Mouse (Mus musculus) spleen, embryonic (tissue): ENCODE data around the gene Mogat2.

ENCODE experiments used
- CTCF ChIA-PET: fragments of 350-600 bp; sonication (Branson Sonifier 250); formaldehyde crosslinking; loops from one replicate; lab custom pipeline; 2022; lab: Charles Lee

The Mogat2 gene

GRCm38 (mm10) chr7:99238417-99238816, at the start of gene Mogat2:
TSS of gene Mogat2 (minus strand) at chr7:99238619.
- CTCF ChIA-PET, result no interaction called here

- CTCF ChIA-PET, result no interaction called here
Measured at GRCm38 (mm10) chr7:99287287-99287686, 48.9 kb upstream of the Mogat2 start.

DNA sequence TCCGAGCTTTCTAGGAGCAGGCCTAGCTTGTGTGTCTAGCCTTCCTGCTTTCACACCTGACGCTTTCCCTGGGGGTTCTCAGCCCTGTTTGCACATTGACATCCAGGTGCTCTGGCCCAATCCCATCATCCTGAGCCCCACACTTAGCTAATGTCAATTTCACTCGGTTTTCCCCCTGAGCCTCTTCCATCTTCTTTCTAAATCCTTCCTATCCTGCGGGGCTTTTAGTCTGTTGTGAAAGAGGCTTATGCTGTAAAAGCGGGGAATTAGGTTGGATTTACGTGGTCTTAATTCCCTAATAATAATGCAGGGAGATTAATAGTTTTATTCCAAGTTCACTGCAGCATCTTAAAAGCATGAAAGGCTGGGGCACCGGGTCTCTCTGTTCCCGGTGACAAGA, 41.2 kb upstream of the Mogat2 start:
- CTCF ChIA-PET, result no interaction called here

GRCm38 (mm10) chr7:99278309-99278708, 39.9 kb upstream of the Mogat2 start:
- CTCF ChIA-PET, result no interaction called here

GRCm38 (mm10) chr7:99276679-99277078, 38.3 kb upstream of the Mogat2 start:
- CTCF ChIA-PET, result interaction anchor here (0.6 kb wide), 1 partner anchor 145 kb away, joined by 4 read pairs; no protein-coding TSS in a partner anchor

- CTCF ChIA-PET, result no interaction called here
Measured at GRCm38 (mm10) chr7:99275131-99275530, 36.7 kb upstream of the Mogat2 start.

GRCm38 (mm10) chr7:99271630-99272029, 33.2 kb upstream of the Mogat2 start:
- CTCF ChIA-PET, result no interaction called here

DNA sequence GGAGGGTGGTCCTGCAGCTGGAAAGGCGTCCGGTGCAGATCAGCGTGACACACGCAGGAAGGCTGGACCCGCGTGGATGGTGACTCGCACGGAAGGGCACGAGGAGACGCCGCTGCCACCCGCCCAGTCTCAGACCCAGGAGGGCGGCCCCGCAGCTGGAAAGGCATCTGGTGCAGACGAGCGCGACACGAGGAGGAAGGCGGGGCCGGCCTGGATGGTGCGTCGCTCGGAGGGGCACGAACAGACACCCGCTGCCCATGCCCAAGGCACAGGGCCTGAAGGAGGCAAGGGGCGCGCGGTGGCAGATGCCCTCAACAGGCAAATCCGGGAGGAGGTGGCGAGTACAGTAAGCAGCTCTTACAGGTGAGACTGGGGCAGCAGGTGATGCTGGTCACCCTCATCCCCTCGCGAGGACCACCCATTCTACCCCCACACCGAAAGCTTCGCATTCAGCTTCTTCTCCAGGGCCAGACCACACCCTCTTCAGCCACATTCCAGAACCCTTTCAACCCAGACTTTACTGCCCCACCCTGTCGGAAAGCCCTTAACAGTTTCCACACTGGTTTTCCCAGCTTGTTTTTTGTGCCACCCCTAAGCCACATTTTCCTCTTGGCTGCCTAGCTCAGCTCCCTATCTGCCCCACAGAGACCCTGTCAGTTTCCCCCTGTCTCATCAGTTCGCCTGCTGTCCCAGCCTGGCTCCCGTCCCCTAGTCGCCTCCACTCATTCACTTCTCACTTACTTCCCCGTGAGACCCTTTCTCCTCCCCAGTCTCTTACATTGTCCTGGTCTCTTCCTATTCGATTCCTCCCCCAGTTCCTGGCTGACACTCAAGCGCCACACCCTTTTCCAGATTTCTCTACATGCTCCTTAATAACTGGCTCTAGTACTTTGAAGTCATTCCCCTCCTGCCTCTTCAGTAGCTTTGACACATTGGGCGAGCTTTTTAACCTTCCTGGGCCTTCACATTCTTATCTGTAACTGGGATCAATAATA, 30.8 kb upstream of the Mogat2 start:
- CTCF ChIA-PET, result no interaction called here

DNA sequence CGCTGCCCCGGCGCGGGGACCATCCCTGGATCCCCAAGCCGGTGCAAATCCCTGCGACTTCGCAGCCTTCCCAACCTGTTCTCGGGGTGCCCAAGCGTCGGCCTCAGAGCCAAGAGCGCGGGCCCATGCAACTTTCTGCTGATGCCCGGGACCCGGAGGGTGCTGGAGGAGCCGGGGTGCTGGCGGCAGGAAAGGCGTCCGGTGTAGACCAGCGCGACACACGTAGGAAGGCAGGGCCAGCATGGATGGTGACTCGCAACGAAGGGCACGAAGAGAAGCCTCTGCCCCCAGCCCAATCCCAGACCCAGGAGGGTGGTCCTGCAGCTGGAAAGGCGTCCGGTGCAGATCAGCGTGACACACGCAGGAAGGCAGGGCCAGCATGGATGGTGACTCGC, 30.1 kb upstream of the Mogat2 start:
- CTCF ChIA-PET, result no interaction called here

- CTCF ChIA-PET, result no interaction called here
Measured at GRCm38 (mm10) chr7:99267897-99268505, 29.6 kb upstream of the Mogat2 start.

DNA sequence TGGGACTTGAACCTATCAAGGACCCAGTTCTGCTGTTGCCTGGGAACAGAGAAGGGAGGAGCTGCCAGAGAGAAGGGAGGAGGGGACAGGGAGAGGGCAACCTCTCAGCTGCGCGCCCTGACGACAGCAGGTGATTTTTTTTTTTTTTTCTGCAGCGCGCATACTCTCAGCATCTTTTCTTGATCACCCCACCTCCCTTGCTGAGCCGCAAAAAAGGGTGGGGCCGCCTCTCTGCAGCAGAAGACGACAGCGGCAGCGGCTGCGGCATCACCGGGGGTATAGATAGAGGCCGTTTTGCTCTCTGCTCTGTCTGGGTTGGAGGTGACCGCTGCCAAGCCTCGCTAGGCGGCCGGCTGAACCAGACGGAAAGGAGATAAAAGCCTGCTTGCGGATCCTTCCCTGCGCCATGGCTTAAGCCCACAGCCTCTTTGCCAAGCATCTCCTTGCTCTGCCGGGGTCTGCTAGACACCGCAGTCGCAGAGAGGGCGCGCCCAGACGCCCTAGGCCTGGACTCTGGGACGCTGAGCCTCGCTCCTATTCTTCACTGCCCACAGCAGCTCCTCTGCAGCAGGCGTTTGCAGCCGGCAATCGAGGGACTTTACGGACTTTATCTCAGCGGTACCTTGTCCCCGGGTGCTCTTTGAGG, 29.0 kb upstream of the Mogat2 start, which contains the start of gene Map6:
TSS of gene Map6 (plus strand) at position 197 of the 646 bp plus-strand sequence.
- CTCF ChIA-PET, result no interaction called here

GRCm38 (mm10) chr7:99264597-99264996, 26.2 kb upstream of the Mogat2 start:
- CTCF ChIA-PET, result no interaction called here

GRCm38 (mm10) chr7:99263509-99263908, 25.1 kb upstream of the Mogat2 start:
- CTCF ChIA-PET, result no interaction called here

DNA sequence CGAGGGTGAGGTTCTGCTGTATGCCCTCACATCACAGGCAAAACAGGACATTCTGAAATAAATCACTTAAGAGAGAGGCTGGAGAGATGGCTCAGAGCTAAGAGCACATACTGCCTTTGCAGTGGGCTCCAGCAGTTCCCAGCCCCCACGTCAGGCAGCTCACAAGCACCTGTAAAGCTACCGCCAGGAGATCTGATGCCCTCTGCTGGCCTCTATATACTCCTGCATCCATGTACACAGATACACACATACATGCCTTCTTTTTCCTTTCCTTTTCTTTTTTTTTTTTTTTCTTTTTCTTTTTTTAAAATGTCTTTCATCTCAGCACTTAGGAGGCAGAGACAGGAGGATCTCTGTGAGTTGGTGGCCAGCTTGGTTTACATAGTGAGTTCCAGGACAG, 23.5 kb upstream of the Mogat2 start:
- CTCF ChIA-PET, result interaction anchor here (0.7 kb wide), 2 partner anchors 19 to 65 kb away, joined by 3 read pairs; no protein-coding TSS in a partner anchor

DNA sequence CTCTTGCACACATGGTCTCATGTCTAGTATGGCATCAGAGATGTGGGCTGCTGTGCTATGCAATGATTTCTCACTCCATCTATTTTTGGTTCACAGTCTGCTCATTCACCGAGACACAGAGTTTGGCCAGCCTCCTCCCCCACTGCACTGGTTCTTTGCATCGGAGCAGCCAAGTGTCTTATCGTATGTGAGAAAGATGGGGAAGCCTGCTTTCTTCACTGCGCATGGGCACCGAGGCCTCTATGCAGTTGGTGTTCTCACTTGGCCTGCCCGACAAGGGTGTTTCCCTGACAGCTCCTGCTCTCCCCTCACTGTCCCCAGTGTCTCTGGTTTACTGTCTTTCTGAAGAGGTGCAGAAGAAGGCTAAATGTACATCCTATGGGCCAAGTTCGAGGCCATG, 16.6 kb upstream of the Mogat2 start:
- CTCF ChIA-PET, result interaction anchor here (0.6 kb wide), 1 partner anchor 26 kb away, joined by 6 read pairs; no protein-coding TSS in a partner anchor

DNA sequence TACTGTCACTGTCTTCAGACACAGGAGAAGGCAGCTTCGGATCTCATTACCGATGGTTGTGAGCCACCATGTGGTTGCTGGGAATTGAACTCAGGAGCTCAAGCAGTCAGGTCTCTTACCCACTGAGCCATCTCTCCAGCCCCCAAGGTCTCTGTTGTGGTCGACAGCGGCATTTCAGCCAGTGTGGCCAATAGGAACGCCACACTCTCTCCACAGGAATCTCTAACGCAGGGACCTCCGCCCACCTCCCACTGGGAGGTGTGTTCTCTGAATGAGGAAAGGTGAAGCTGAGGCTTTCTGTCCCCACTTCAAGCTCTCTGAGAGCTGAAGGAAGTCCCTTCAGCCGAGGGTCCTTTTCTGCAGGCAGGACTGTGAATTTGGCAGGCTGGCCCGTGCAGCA, 12.0 kb upstream of the Mogat2 start:
- CTCF ChIA-PET, result no interaction called here

- CTCF ChIA-PET, result no interaction called here
Measured at GRCm38 (mm10) chr7:99249582-99249911, 11.1 kb upstream of the Mogat2 start.

- CTCF ChIA-PET, result no interaction called here
Measured at GRCm38 (mm10) chr7:99248906-99249581, 10.6 kb upstream of the Mogat2 start.

DNA sequence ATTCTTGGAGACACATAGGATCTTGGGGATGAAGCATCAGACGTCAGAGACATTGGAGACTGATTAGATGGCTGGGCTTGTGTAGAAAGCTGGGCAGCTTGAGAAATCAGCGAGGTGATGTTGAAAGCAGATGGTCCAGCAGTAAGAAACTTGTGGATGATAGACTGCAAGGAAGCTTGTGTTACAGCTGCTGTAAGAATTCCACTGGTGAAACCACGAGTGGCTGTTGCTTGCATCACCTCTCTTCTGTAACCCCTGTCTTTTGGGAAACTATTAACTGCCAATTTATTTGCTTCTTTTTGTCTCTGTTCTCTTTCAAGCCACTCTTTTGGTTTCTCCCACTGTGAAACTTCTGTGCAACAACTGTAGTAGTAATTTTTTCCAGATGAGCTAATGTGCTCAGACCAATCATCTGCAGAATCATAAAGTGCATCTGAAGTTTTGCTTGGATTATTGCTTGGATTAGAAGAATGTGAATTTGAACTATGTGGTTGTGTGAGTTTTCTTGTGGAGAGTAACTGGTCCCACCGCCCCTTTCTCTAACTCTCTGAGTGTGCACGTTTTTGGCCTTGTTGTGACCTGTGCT, 9.8 kb upstream of the Mogat2 start:
- CTCF ChIA-PET, result no interaction called here

DNA sequence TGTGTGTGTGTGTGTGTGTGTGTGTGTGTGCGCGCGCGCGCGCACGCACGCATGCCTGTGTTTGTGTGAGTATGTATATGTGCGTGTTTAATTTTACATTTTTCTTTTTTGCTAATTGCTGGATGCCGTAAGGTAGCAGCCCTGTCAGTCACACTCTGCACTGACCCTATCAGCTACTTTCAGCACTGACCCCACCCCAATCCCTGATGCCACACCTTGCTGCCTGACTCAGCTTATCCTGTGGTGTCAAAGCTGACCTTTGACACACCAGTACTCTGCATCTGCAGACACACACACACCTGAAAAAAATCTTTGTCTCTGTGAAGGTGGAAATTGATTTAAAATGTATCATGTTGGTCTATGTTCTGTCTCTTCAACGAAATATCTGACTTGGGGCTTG, 3.7 kb upstream of the Mogat2 start:
- CTCF ChIA-PET, result no interaction called here
